Mouse (Mus musculus) naive thymus-derived CD4-positive, alpha-beta T cell, adult 2 months (primary cell): ENCODE data around the gene Tmem115.
A peak's percentile ranks its signal among the peaks of the same experiment; 100 is the strongest.

ENCODE experiments used
- DNase-seq: peaks from one replicate; pipeline ENCODE4 v3.0.0-alpha.2; 2011; ENCODE audit warnings: low read depth

Gene Tmem115

DNA sequence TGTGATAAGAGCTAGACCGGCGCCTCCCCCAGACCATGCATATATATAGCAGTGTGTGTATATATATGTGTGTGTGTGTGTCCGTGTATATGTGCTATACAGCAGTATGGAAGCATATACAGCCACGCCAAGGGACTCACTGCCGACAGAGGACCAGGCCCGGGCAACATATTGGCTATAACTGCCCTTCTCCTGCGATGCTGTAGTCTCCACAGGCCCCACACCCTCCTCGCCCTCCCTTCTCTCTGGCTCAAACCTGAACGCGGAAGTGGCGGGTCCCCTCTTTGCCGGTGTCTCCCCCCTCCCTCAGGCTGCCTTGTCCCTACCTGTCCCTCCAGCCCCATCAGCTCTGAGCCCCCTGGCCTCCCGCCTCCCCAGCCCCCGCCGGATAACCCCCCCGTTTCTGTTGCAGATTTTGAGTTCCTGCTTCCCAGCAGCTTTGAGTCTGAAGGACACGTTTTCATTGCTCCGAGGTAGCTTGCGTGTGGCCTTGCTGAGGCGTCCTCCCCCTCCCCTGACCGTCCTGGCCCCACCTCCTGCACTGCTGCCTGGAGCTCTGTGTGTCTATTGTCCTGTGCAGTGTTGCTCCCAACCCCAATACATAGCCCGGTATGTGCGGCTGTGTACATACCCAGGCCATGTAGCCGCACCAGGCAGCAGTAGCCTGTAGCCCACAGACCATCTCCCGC lies 11.9 kb upstream of the Tmem115 start:
- DNase-seq = peak; percentile 57

DNA sequence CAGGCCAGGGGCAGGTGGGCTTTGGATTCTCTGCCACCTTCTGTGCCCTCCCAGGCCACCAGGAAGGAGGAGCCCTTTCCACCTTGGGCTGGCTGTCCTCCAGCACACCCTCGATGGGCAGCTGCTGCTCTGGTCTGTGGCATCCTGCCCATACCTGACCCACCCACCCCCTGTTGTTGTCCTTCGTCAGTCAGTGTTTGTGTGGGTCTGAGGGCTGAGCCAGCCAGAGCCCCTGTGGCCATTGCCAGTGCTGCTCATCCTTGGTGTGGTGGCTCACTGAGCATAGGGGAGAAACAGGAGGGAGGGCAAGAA lies 11.4 kb upstream of the Tmem115 start:
- DNase-seq = no peak

DNA sequence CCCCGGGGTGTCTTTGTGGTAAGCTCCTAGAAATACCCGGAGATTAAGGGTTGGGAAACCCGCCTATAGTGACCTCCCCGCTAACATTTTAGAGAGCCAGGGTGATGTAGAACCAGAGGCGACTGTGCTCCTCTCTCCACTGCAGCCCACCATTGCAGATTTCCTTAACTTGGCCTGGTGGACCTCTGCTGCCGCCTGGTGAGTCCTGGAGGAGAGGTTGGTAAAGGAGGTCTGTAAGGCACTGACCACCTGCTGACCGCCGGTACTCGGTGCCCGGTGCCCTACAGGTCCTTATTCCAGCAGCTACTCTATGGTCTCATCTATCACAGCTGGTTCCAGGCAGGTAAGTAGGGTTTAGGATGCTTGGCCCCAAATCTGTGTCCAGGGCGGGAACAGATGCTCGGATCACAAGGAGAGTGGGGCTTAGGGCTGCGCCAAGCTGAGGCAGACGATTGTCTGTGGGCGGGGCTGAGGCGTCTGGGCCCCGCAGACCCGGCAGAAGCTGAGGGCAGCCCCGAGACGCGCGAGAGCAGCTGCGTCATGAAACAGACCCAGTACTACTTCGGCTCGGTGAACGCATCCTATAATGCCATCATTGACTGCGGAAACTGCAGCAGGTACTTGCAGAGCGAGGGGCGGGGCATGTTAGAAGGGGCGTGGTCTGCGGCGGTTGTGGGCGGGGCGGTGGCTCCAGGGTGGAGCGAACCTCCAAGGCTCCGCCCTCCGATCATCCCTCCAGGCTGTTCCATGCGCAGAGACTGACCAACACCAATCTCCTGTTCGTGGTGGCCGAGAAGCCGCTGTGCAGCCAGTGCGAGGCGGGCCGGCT lies 7.3 kb upstream of the Tmem115 start:
- DNase-seq = peak; percentile 81

DNA sequence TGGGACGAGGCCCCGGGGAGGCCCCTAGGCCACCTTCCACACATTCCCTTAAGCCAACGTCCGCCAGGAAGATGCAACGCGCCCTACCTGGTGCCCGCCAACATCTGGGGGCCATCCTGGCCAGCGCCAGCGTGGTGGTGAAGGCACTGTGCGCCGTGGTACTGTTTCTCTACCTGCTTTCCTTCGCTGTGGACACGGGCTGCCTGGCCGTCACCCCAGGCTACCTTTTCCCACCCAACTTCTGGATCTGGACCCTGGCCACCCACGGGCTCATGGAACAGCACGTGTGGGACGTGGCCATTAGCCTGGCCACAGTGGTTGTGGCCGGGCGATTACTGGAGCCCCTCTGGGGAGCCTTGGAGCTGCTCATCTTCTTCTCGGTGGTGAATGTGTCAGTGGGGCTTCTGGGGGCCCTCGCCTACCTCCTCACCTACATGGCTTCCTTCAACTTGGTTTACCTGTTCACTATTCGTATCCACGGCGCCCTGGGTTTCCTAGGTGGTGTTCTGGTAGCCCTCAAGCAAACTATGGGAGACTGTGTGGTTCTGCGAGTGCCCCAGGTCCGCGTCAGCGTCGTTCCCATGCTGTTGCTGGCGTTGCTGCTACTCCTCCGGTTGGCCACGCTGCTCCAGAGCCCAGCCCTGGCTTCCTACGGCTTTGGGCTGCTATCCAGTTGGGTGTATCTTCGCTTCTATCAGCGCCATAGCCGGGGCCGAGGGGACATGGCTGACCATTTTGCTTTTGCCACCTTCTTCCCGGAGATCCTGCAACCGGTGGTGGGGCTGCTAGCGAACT lies 860 bp downstream of the Tmem115 start:
- peak; percentile 43 for DNase-seq

DNA sequence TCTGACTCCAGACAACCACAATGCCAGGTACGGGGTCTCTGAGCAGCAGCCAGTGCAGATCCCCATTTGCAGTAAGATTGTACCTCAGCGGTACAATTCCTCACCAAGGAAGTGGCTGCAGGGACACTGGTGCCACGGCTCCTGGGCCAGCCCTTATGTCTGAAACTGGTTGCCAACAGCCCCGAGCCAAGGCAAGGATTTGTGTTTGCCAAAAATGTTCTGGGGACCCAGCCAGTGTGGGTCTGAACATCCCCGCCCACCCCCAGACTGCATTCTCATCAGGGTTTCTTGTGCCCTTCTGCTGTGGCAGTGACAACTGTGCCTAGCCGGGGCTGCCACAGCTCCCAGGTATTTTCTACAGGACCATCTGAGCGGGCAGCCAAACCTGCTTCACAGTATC lies 4.5 kb downstream of the Tmem115 start:
- no peak for DNase-seq

DNA sequence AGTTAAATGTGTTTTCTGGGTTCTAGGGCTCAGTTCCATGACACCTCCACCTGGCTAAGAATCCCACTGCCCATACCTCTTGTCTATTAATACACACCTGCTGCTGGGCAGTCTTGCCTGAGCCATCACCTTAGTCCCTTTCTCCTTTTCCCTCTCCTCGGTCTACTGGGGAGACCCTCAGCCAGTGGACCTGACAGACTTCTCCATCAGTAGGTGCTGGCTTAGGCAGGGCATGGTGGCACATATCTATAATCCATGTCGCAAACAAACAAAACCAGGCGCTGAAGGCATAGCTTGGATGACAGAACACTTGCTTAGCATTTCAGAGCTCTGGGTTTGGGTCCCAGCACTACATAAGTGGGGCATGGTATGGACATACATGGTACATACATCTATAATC lies 5.0 kb downstream of the Tmem115 start:
- DNase-seq = no peak

DNA sequence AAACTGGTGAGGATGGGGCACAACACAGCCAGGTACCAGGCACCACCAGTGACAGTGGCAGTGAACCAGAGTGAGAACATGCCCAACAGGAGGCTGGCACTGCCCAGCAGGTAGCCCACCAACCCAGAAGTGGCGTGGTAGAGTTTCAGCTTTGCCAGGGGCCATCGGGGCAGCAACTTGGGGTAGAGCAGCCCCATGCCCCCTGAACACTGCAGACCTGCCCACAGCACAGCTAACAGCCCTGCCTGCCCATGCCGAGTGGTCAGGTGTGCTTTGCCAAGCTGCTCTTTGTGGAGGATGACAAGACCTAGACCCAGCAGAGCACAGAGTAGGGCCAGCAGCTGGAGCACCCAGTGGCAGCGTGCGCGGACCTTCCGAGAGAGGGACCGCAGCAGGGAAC lies 6.2 kb downstream of the Tmem115 start:
- no peak for DNase-seq

DNA sequence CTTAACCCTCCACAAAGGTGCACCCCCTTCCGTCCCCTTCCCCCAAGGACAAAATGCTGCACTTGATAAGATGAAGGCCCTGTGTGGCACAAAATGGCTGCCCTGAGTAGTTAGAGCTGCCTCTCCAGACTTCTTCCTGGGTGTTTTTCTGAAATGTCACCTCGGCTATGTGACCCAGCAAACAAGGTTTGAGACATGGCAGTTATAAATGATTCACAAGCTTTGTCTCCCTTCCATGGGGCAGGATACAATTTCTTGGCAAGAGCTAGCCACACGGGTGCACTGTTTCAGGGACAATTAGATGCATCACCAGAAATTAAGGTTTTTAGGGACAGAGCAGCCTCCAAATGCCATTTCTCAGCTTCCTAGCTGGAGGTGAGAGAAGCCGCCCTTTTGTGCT lies 6.7 kb downstream of the Tmem115 start:
- DNase-seq = no peak

DNA sequence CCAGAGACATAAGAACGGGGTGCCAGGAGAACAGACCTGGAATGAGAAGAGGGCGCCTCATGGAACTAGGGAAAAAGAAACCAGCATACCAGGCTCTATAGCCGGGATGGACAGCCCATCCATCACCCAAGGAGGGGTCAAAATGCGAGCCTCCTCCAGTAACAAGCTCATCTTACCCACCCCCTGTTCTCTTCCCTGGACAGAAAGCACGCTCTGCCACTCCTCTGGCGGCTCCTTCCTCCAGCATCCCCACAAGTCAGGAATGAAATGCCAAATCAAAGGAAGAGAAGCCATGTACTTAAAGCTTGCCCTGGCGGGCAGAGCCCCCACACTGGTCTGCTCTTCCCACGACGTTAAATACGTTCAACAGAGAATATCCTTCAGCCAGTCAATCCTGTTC lies 7.3 kb downstream of the Tmem115 start:
- no peak for DNase-seq

DNA sequence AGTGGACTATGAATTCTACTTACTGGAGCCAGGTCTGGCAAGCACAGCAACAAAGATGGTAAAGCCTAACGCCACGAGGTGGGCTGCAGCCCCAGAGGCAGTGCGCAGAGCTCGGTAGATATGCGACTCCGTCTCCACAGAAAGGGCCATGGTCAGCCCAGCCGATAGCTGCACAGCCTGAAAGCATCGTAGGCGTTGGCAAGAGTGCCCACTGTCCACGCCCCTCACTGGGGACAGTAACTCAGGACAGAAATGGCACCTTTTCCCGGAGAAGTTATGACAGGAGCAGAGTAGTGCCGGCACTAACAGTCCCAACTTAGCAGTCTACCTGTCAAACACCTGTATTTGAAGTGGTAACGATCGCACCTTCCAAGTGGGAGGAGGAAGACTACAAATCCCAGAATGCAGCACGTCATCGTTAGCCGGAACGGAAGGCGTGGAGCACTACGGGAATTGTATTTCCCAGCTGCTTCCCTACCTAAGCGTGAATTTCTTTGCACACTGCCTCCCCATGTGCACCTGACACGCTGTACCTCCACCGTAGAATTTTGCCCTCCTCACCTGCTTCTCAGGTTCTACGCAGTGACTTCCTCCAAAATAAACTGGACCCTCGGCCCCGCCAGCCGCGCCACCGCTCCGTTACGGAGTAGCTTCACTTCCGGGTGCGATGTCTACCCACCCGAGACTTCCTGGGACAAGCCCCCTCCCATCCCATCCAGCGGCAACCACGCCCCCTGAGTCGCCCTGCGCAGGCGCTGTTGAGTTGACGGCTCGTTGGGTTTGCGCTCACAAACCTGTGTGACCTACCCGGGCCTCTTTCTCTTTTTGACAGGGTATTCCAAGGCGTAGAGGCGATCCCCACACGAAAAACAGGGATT lies 8.0 kb downstream of the Tmem115 start, which contains the start of the genes Cyb561d2 and Nprl2:
Cyb561d2 (minus strand) TSS at position 720 of the 878 bp plus-strand sequence.
Nprl2 (plus strand) TSS at position 753 of the 878 bp plus-strand sequence.
- DNase-seq = peak; percentile 97

DNA sequence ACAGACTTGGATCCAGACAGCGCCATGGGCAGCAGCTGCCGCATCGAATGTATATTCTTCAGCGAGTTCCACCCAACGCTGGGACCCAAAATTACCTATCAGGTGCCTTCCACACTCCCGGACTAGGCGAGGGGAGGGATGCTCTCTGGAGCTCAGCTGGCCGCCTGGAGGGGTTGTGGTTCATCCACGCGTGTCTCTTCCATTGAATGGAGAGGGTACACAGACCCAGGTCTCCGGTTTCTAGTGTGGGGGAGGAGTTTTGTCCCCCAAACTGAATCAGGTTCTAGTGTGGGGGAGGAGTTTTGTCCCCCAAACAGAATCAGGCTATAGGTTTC lies 8.6 kb downstream of the Tmem115 start:
- no peak for DNase-seq

DNA sequence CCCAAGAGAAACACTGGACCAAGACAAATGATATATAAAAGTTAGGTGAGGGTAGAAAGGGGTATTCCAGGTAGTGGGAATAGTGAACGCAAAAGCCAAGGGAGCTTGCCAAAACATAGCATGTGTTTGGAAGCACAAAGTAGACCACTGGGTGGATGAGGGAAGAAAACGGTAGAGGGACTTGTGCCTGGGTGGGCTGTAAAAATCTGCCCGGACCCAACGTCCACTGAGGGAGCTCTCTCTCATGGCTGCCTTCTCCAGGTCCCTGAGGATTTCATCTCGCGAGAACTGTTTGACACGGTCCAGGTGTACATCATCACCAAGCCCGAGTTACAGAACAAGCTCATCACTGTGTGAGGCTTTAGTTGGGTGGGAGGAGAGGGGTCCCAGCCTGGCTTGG lies 9.0 kb downstream of the Tmem115 start:
- no peak for DNase-seq

DNA sequence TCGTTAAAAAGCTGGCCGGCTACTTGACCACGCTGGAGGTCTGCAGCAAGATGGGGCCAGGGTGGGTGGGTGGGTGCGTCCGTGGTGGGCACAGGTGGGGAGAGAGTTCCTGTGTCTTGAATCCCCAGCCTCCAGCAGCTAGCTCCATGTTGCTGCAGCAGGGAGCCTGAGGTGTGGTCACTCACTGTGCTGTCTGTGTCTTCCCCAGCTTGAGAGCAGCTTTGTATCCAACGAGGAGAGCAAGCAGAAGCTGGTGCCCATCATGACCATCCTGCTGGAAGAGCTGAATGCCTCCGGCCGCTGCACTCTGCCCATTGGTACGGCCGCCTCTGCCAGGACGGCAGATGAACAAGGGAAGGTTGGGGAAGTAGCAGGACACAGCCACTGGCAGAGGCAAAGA lies 9.6 kb downstream of the Tmem115 start:
- DNase-seq = no peak

DNA sequence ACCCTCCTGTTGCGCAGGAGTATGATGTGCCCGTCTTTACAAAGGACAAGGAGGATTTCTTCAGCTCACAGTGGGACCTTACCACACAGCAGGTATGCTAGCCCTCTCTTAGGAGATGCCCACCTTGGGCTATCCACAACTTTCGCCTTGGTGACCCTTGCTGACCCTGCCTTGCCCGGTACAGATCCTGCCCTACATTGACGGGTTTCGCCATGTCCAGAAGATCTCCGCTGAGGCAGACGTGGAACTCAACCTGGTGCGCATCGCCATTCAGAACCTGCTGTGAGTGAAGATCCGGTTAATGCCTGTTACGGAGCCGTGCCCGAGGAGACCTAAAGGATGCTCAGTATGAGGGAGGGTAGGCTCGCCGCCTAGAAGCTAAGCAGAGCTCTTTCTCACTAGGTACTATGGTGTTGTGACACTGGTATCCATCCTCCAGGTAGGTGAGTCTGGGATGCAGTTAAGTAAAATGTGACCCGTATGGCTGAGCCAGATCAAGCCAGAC lies 10.5 kb downstream of the Tmem115 start:
- DNase-seq = no peak

DNA sequence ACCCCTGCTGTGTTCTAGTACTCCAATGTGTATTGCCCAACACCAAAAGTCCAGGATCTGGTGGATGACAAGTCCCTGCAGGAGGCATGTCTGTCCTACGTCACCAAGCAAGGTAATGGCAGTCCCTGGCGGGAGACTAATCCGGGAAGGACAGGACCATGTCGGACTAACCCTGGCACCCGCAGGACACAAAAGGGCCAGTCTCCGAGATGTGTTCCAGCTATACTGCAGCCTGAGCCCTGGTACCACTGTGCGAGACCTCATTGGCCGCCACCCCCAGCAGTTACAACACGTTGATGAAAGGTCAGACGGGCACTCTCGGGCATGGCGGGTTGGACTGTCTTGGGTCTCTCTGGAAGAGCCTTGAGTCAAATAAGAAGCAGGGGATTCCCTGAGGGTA lies 11.0 kb downstream of the Tmem115 start:
- no peak for DNase-seq

DNA sequence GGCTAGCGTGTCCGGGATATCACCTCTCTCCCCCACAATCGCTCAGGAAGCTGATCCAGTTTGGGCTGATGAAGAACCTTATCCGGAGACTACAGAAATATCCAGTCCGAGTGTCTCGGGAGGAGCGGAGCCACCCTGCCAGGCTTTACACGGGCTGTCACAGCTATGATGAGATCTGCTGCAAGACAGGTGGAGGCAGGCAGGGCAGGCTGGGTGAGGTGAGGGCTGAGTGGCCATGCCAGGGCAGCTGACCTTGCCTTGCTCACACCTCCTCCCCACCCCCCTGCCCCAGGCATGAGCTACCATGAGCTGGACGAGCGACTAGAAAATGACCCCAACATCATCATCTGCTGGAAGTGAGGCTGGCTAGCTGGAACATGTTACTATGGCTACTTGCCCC lies 11.5 kb downstream of the Tmem115 start:
- DNase-seq = no peak

DNA sequence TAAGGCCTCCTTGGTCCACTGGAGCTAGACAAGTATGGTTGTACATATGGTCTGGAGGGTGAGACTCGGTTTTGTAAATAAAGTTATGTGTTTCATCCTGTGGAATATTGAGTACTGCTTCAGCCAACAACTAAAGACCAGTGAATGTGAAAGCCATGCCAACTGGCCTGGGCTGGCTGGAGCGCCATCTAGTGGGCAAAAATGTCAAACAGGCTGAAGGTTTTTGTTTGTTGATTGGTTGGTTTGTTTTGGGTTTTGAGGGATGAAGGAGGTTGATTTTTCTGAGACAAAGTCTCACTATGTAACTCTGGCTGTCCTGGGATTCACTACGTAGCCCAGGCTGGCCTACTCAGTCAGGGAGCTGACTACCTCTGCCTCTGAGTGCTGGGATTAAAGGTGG lies 11.9 kb downstream of the Tmem115 start:
- peak; percentile 90 for DNase-seq

DNA sequence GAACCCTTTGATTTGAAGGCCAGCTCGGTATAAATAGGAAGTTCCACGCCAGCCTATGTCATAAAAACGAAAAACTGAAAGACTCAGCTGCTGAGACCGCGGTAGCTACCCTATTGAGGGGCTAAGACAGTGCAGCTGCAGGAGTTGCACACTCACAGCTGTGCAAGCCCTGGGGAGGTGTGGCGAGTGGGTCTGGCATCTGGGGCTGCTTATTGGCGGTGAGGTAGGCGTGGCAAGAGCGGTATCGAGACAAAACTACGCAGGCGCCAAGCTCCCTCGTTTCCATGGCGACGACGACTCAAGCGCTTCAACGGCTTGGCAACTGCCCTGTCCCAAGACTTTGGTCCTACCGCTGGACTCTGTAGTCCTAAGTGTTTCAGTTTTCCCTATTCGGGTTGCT lies 13.3 kb downstream of the Tmem115 start, which contains the start of gene Zmynd10:
Zmynd10 (plus strand) TSS at position 273 of the 400 bp plus-strand sequence.
- DNase-seq = peak; percentile 90

DNA sequence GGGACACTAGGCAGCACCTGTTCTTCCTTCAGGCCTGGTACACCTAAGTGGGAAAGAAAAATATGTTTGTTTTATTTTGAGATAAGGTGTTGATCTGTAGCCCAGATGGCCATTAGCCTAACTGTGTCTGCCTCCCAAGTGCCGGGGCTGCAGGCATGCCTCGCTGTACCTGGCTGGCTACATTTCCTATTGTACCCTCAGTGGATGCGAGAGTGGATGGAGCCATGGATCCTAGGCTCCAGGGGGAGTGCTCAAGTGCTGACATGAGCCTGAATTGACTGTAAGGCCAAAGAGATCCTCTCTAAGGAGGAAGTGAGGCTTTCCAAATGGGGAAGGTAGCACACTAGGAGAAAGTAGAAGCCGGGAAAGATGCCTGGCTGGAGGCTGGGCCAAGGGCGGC lies 14.2 kb downstream of the Tmem115 start:
- DNase-seq = no peak

DNA sequence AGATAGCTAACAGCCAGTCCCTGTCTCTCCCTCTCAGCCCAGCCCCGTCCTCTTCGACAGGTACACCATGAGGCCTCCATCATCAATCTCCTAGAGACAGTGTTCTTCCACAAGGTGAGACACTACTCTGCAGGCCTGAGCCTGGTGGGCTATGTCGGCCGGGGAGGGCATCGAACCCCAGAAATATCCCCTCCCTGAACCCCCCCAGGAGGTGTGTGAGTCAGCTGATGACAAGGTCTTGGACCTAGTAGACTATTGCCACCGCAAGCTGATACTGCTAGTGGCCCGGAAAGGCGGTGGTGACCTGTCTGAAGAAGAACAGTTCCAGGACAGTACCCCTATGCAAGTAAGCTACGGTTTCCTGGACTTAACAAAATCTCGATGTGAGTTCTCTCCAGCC lies 15.1 kb downstream of the Tmem115 start:
- DNase-seq = no peak

DNA sequence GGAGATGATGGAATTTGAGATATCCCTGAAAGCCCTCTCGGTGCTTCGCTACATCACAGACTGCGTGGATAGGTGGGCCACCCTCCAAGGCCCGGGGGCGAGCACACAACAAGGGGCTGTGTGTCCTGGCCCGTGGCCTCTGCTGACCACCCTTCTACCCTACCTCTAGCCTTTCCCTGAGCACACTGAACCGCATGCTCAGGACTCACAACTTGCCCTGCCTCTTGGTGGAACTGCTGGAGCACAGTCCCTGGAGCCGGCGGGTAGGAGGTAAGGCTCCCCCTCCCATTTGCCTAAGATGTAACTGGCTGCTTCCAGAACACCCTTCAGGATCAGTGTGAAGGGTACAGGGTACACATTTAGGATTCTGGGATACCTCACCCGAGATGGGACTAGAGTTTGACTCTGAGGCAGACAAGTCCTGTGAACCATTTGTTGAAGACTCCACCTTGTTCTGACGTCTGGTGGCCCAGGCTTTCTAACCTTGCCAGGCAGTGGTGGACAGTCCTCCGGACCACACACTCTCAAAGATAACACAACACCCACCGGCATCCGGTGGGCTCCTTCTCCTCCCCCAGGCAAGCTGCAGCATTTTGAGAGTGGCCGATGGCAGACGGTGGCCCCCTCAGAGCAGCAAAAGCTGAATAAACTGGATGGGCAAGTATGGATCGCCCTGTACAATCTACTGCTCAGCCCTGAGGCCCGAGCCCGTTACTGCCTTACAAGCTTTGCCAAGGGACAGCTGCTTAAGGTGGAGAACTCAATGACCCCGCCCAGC lies 15.7 kb downstream of the Tmem115 start:
- DNase-seq = no peak
